Mouse (Mus musculus): Measurements from ENCODE around the gene Sema4d.

GRCm38 (mm10) chr13:51793425-51793891 lies at the start of gene Sema4d:
- TF ChIP-seq CTCF (IDR thresholded peaks at IDR 0.05; ENCODE audit: low read depth, low read length) = no peak
- no peak for TF ChIP-seq POLR2AphosphoS5 (IDR thresholded peaks at IDR 0.05; ENCODE audit: insufficient replicate concordance, low read depth, low read length)
- no peak for TF ChIP-seq GATA1 (IDR thresholded peaks at IDR 0.05; ENCODE audit: borderline replicate concordance, low read length)
- TF ChIP-seq TAL1 (conservative IDR thresholded peaks at IDR 0.05; ENCODE audit: low read depth, low read length) = no peak

Measured in G1E (cell line).